Mouse (Mus musculus): ENCODE measurements around the gene Hemgn. TPM values are rescaled to one million over a fixed set of nuclear protein-coding genes. Genes with fewer than 3 reads are reported as not detected.

Gene Hemgn
- polyA plus RNA-seq, 1 experiment from 2014 or later: 206 TPM

- Histone ChIP-seq H3K4me1 (replicated peaks; ENCODE audit: control insufficient read depth, insufficient read depth, low read length) (peaks cover 4% of the 10 kb centered on the region; the same call in 1 of the 2 replicates), H3K27ac (ENCODE audit: low read depth, low read length) (no peak overlapping the region), H3K9ac (ENCODE audit: low read depth, low read length) (no peak overlapping the region), H3K4me2 (peak overlapping the region; percentile 71), H3K27me3 (replicated peaks; ENCODE audit: control insufficient read depth, insufficient read depth, low read length) (peaks cover 3% of the 10 kb centered on the region), H3K36me3 (ENCODE audit: control insufficient read depth, insufficient read depth, low read length) (peaks cover 19% of the 10 kb centered on the region), H3K9me3 (ENCODE audit: control insufficient read depth, low read length) (no peaks in the 10 kb centered on the region), H3K4me3 (ENCODE audit: low read depth, low read length) (peak overlapping the region; percentile 33)
- peak; percentile 73 for DNase-seq (ENCODE audit: low spot score)
- WGBS: 21% methylated on average over 22 of the region's 22 CpGs
- ATAC-seq (replicated peaks; ENCODE audit: low FRiP score): peak; percentile 71
Observed at GRCm38 (mm10) chr4:46374869-46375368, 38.4 kb downstream of the Hemgn start.

- no peak for DNase-seq (ENCODE audit: low spot score)
- H3K9ac ChIP-seq (ENCODE audit: low read depth, low read length): no peak overlapping the region
- peaks cover 7% of the 10 kb centered on the region for H3K27me3 ChIP-seq (replicated peaks; ENCODE audit: control insufficient read depth, insufficient read depth, low read length)
- peak; percentile 30; the same call in 1 of the 2 replicates for ATAC-seq (replicated peaks; ENCODE audit: low FRiP score)
- peak overlapping the region; percentile 71 for H3K4me2 ChIP-seq
- no peak overlapping the region for H3K27ac ChIP-seq (ENCODE audit: low read depth, low read length)
- peaks cover 17% of the 10 kb centered on the region for H3K36me3 ChIP-seq (ENCODE audit: control insufficient read depth, insufficient read depth, low read length)
- H3K4me3 ChIP-seq (ENCODE audit: low read depth, low read length): no peak overlapping the region; the same call in 1 of the 2 replicates
- no peaks in the 10 kb centered on the region for H3K9me3 ChIP-seq (ENCODE audit: control insufficient read depth, low read length)
- H3K4me1 ChIP-seq (replicated peaks; ENCODE audit: control insufficient read depth, insufficient read depth, low read length): peaks cover 4% of the 10 kb centered on the region; the same call in 1 of the 2 replicates
- WGBS: 52% methylated on average over 6 of the region's 6 CpGs
Observed at GRCm38 (mm10) chr4:46374455-46374854, 38.9 kb downstream of the Hemgn start.

DNA sequence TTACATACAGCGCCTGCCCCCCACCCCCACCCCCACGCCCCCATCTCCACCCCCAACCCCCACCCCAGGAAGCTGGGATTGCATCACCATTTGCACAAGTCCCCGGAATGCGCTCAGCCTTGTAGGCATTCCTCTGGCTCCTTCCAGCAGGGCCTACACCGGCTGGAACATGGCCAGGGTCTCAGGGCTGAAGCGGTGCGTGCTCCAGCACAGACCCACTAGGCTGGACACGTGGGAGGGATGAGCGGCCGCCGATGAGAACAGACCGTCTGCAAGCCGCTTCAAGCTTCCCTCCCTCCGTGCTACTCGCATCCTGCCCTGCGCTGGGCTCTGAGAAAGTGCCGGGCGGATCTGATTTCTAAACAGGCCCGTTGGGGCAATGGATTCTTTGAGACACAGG lies 42.3 kb downstream of the Hemgn start:
- WGBS: 4% methylated on average over 19 of the region's 19 CpGs
- peak overlapping the region; percentile 40; the same call in 1 of the 2 replicates for H3K9ac ChIP-seq (ENCODE audit: low read depth, low read length)
- H3K27ac ChIP-seq (ENCODE audit: low read depth, low read length): no peak overlapping the region
- peaks cover 14% of the 10 kb centered on the region for H3K27me3 ChIP-seq (replicated peaks; ENCODE audit: control insufficient read depth, insufficient read depth, low read length)
- H3K4me2 ChIP-seq: peak overlapping the region; percentile 48
- peaks cover 4% of the 10 kb centered on the region; the same call in 1 of the 2 replicates for H3K4me1 ChIP-seq (replicated peaks; ENCODE audit: control insufficient read depth, insufficient read depth, low read length)
- peak overlapping the region; percentile 21; the same call in 1 of the 2 replicates for H3K4me3 ChIP-seq (ENCODE audit: low read depth, low read length)
- H3K9me3 ChIP-seq (ENCODE audit: control insufficient read depth, low read length): no peaks in the 10 kb centered on the region
- no peaks in the 10 kb centered on the region for H3K36me3 ChIP-seq (ENCODE audit: control insufficient read depth, insufficient read depth, low read length)
- DNase-seq (ENCODE audit: low spot score) (no peak), ATAC-seq (replicated peaks; ENCODE audit: low FRiP score) (0 out of 2 replicates have a peak, but pooled peaks have one; percentile 29)

- H3K27me3 ChIP-seq (replicated peaks; ENCODE audit: control insufficient read depth, insufficient read depth, low read length): peaks cover 14% of the 10 kb centered on the region
- no peaks in the 10 kb centered on the region for H3K36me3 ChIP-seq (ENCODE audit: control insufficient read depth, insufficient read depth, low read length)
- ATAC-seq (replicated peaks; ENCODE audit: low FRiP score): no peak
- WGBS: 31% methylated on average over 6 of the region's 6 CpGs
- H3K27ac ChIP-seq (ENCODE audit: low read depth, low read length): no peak overlapping the region
- no peak overlapping the region for H3K4me2 ChIP-seq
- no peak for DNase-seq (ENCODE audit: low spot score)
- H3K9me3 ChIP-seq (ENCODE audit: control insufficient read depth, low read length): no peaks in the 10 kb centered on the region
- no peak overlapping the region for H3K9ac ChIP-seq (ENCODE audit: low read depth, low read length)
- no peak overlapping the region for H3K4me3 ChIP-seq (ENCODE audit: low read depth, low read length)
- H3K4me1 ChIP-seq (replicated peaks; ENCODE audit: control insufficient read depth, insufficient read depth, low read length): peaks cover 4% of the 10 kb centered on the region; the same call in 1 of the 2 replicates
Observed at GRCm38 (mm10) chr4:46370406-46370805, 42.9 kb downstream of the Hemgn start.

- no peak overlapping the region for H3K27ac ChIP-seq (ENCODE audit: low read depth, low read length)
- no peaks in the 10 kb centered on the region for H3K36me3 ChIP-seq (ENCODE audit: control insufficient read depth, insufficient read depth, low read length)
- peaks cover 4% of the 10 kb centered on the region; the same call in 1 of the 2 replicates for H3K4me1 ChIP-seq (replicated peaks; ENCODE audit: control insufficient read depth, insufficient read depth, low read length)
- H3K4me3 ChIP-seq (ENCODE audit: low read depth, low read length): no peak overlapping the region
- no peak overlapping the region for H3K9ac ChIP-seq (ENCODE audit: low read depth, low read length)
- WGBS: 52% methylated on average over 4 of the region's 4 CpGs
- ATAC-seq (replicated peaks; ENCODE audit: low FRiP score): no peak
- H3K4me2 ChIP-seq: no peak overlapping the region
- peaks cover 14% of the 10 kb centered on the region for H3K27me3 ChIP-seq (replicated peaks; ENCODE audit: control insufficient read depth, insufficient read depth, low read length)
- DNase-seq (ENCODE audit: low spot score): no peak
- H3K9me3 ChIP-seq (ENCODE audit: control insufficient read depth, low read length): 0 out of 2 replicates have a peak, but pooled peaks cover 2% of the 10 kb centered on the region
Observed at GRCm38 (mm10) chr4:46369070-46369469, 44.2 kb downstream of the Hemgn start.

DNA sequence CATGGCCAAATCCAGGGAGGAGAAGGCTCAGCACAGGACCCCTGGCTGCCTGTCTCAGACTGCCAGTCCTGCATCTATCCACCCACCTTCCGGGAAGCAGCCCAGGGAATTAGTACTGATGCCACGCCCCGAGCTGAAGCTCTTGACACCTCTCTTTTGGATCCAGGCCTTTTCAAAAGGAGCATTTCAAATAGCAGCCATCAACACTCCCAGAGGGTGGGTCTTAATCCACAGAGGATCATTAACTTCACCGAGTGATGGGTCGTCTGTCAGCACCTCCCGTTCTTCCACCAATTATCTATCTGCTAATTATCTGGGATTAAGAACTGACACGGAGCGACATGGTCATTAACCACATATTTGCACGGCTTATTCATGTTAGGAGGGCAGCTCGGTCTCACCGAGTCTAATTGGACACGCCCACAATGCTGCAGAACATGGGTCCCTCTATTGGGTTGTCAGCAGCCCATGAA lies 45.8 kb downstream of the Hemgn start:
- DNase-seq (ENCODE audit: low spot score) (no peak), ATAC-seq (replicated peaks; ENCODE audit: low FRiP score) (no peak)
- Histone ChIP-seq H3K27ac (ENCODE audit: low read depth, low read length) (no peak overlapping the region), H3K9me3 (ENCODE audit: control insufficient read depth, low read length) (0 out of 2 replicates have a peak, but pooled peaks cover 3% of the 10 kb centered on the region), H3K4me3 (ENCODE audit: low read depth, low read length) (no peak overlapping the region), H3K4me1 (replicated peaks; ENCODE audit: control insufficient read depth, insufficient read depth, low read length) (peaks cover 4% of the 10 kb centered on the region; the same call in 1 of the 2 replicates), H3K9ac (ENCODE audit: low read depth, low read length) (no peak overlapping the region), H3K27me3 (replicated peaks; ENCODE audit: control insufficient read depth, insufficient read depth, low read length) (peaks cover 14% of the 10 kb centered on the region), H3K36me3 (ENCODE audit: control insufficient read depth, insufficient read depth, low read length) (no peaks in the 10 kb centered on the region), H3K4me2 (no peak overlapping the region)
- 11% methylated on average over 12 of the region's 12 CpGs for WGBS

DNA sequence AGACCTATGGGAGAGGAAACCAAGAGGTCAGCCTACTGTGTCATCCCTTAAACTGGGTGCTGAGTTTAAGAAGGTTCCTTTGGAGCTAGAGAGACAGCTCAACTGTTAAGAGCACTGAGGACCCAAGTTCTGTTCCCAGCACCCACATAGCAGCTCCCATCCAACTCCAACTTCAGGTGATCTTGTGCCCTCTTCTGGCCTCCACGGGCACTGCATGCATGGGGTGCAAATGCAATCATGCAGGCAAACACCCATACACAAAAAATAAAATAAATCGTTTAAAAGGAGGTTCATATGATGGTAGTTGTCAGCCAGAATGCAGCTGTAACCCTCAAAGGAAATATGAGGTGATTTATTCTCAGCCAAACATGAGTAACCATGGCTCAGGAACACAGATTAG lies 48.9 kb downstream of the Hemgn start:
- H3K27ac ChIP-seq (ENCODE audit: low read depth, low read length): no peak overlapping the region

GRCm38 (mm10) chr4:46361258-46361657 lies 52.0 kb downstream of the Hemgn start:
- Histone ChIP-seq H3K27ac (ENCODE audit: low read depth, low read length) (no peak overlapping the region), H3K9ac (ENCODE audit: low read depth, low read length) (no peak overlapping the region), H3K9me3 (ENCODE audit: control insufficient read depth, low read length) (0 out of 2 replicates have a peak, but pooled peaks cover 3% of the 10 kb centered on the region), H3K4me3 (ENCODE audit: low read depth, low read length) (no peak overlapping the region), H3K4me2 (no peak overlapping the region), H3K4me1 (replicated peaks; ENCODE audit: control insufficient read depth, insufficient read depth, low read length) (no peaks in the 10 kb centered on the region), H3K36me3 (ENCODE audit: control insufficient read depth, insufficient read depth, low read length) (no peaks in the 10 kb centered on the region), H3K27me3 (replicated peaks; ENCODE audit: control insufficient read depth, insufficient read depth, low read length) (no peaks in the 10 kb centered on the region; the same call in 1 of the 2 replicates)
- WGBS: 60% methylated on average over 5 of the region's 5 CpGs
- ATAC-seq (replicated peaks; ENCODE audit: low FRiP score) (no peak), DNase-seq (ENCODE audit: low spot score) (no peak)

More for the DNA sequence above, 48.9 kb downstream of the Hemgn start:
- H3K36me3 ChIP-seq (ENCODE audit: control insufficient read depth, insufficient read depth, low read length): no peaks in the 10 kb centered on the region
- DNase-seq (ENCODE audit: low spot score) (no peak), ATAC-seq (replicated peaks; ENCODE audit: low FRiP score) (no peak)
- H3K27me3 ChIP-seq (replicated peaks; ENCODE audit: control insufficient read depth, insufficient read depth, low read length): peaks cover 7% of the 10 kb centered on the region
- WGBS: 74% methylated on average over 2 of the region's 2 CpGs
- no peak overlapping the region for H3K4me2 ChIP-seq
- no peaks in the 10 kb centered on the region for H3K4me1 ChIP-seq (replicated peaks; ENCODE audit: control insufficient read depth, insufficient read depth, low read length)
- H3K9ac ChIP-seq (ENCODE audit: low read depth, low read length): no peak overlapping the region
- H3K9me3 ChIP-seq (ENCODE audit: control insufficient read depth, low read length): 0 out of 2 replicates have a peak, but pooled peaks cover 3% of the 10 kb centered on the region
- H3K4me3 ChIP-seq (ENCODE audit: low read depth, low read length): no peak overlapping the region
